Mouse (Mus musculus): ENCODE measurements around the gene Eml5.
A peak's percentile ranks its signal among the peaks of the same experiment; 100 is the strongest.

Eml5 gene

DNA sequence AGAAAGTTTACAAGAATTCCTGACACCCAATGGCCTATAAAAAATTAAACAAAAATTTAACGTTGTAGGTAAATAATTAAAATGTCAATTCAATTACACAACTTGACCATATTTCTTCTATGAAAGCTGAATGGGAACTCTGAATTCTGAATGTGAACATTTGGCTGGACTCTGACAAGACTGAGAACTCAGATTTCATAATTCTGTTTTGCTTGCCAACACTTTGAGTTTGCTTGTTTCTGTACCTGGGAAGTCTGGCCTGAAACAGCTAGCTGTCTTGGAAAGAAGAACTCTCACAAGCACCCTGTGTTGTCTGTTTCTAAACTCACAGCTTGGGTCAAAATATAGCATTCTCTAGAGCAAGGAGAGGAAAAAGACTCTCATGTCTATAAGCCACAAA, 67.4 kb downstream of the Eml5 start:
- no peak for DNase-seq

DNA sequence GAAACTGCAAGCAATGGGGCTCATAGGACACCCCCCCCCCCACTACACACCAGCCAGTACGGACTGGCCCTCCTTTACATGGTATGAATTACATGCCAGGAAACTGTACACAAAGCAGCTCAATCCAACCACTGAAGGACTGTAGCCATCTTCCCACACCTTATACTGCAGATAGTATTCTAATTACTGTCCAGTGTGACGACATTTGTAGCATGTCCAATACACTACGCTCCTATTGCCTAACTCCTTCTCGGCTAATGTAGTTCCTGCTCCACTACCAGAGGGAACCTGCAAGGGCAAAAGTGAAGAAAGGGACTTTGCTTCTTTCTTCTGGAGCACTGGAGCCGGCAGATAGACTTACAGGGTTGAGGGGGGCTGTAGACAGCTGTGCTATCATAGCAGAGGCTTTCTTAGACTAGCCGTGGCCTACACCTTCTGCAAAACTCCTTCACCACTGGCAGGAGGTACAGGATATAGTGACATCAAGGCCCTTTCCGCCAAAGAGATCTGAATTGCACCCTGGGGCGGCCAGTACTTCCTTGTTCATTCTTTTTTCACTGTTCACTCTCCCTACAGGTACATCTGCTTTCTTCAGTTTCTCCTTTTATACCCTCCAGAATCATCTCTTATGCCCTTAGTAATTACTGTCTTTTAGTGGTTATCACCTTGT, 68.2 kb downstream of the Eml5 start:
- DNase-seq: no peak

DNA sequence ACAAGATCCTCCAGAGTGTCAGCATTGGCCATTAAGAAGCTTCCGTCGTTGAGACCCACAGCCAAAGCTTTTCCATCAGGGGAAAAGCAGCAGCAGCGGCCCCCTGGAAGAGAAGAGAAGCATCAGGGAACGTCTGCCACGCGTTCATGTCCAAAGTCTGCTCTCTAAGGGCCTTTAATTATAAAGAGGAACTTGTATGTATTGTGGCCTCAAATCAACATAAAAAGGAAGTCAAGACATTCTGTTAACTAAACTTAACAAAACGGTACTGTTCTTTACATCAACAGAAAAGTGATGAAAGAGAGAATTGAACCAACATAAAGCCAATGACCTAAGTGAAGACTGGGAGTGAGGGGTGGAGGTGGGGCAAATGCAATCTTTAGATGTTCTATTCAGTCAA, 70.2 kb downstream of the Eml5 start:
- DNase-seq: no peak

DNA sequence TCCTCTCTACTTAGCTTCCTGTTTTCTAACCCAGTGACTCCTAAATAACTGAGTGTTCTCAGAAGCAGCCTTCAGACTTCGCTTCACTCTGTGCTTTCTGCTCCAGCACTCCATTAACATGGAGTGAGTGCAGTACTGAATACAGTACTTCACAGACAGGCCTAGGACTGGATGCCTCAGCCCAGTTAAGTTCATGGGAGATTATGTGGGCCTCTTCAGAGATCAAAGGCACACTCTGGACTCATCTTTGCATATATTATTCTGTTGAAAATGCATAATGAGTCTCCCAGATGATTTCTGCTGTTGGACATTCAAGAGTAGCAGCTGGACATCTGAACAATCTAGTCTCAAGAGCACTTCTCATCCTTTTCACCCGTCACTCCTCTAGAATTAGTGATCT, 80.5 kb downstream of the Eml5 start:
- no peak for DNase-seq

DNA sequence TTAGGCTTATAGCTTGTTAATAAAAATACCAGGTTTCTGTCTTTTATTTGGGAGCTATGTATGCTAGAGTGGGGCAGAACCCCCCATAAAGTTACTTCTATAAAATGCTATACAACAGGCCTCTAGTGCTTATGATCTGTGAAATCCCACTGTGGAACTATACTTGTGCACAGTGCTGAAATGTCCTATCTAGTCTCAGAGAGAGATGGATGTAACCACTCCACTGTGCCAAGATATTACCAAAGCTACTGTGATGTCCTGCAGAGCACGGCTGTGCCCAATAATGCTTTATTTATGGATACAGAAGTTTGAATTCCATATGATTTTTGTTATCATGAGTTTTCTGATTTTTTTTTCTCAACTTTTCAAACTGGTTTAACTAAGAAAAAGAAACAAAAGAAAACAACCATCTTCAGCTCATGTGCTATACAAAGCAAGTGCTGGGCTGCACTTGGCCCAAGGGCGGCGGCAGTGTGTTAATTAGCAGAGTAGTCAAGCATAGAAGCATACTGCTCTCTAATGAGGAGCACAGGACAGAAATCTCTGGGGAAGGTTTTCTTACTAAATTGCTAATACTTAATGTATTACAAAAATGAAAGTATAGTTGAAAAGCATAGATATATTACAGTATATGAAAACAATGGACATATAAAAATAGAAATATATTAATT, 97.1 kb downstream of the Eml5 start:
- DNase-seq: peak in 1 of 2 experiments; percentile 40

DNA sequence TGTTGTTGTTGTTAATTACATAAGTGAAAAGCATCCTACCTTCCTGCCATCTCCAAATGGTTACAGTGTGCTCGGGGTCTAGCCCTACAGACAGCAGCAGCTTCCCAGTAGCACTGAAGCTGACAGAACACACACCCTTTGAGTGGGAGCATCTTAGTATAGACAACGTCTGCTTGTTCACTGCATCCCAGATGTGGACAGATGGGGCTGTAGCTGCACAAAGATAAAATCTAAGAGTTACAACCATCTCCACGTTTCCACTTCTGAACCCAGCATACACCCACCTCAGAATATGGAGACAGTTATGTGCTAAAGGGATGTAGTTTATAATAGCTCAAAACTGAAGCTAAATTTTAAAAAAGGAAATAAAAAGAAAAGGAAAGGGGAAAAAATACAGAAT, 99.0 kb downstream of the Eml5 start:
- no peak for DNase-seq

DNA sequence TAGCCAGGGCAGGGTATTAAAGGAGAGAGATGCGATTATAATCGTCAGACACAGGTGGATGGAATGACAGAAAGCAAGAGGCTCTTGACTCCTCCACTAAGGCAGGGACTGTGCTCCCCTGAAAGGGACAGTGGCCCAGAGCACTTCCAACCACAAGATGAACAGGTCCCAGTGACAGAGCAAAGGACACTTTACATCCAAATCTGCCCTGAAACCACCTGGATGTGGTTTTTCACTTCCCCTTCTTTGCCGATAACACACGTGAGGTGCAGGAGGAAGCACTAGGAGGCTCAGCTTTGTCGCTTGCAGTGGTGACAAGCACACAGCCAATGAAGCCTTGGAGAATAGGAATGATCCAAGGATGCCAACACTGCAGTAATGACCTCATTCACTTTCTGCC, 101.0 kb downstream of the Eml5 start:
- DNase-seq: no peak

DNA sequence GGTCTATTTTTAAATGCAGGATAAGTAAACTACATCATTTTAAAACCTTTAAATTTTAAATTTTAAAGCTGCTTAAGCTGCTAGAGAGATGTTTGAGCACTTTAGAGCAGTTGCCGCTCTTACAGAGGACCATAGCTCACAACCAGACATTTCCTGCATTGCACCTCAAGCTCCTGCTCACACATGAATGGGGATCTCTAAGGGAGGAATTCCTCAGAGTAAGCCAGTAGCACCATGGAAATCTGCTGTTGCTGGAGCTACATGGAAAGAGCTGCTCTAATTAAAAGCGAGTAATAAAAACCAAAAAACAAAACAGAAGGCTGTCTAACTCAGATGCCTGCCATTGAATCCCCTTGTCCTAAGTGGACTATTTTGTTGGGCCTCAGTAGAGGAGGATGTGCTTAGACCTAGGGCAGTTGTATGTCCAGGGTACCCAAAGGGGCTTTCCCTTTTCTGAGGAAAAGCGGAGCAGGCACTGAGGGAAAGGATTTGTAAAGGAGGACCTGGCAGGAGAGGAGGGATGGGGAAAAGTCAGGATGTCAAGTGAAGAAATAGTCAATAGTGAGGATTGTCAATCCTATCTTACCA, 105.5 kb downstream of the Eml5 start:
- no peak for DNase-seq

DNA sequence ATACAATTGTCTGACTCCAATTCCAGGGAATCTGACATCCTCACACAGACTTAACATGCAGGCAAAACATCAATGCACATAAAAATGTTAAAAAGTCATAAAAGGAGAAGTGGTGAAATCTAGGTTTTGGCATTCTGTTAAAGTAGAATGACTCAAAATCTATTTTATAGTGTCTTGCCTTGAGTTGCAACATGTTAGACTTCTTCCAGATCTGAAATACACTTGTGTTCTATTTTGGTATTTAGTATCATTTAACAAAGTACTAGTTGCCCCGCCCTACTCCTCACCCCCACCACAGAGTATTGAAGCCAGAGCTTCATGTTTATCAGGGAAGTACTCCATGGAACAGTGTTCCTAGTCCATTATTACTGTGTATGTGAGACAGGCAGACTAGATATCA, 117.0 kb downstream of the Eml5 start:
- no peak for DNase-seq

DNA sequence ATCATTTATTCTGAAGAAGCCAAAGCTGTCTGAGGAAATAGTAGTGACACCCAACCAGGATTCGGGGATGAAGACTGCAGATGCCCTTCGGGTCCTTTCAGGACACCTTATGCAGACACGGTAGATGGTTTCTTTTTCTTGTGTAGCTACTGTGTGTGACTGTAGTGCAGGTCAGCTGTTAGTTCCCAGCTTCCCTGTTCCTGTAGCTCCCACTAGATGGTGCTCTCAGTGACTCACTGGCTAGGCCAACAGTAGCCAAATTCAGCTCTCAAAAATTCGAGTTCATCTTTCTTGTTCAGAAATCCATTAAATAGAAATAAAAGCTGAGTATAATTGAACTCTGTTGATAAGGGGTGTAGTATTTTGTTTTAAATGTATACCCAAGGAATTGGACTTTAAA, 122.1 kb downstream of the Eml5 start:
- peak; percentile 33 to 55 for DNase-seq

DNA sequence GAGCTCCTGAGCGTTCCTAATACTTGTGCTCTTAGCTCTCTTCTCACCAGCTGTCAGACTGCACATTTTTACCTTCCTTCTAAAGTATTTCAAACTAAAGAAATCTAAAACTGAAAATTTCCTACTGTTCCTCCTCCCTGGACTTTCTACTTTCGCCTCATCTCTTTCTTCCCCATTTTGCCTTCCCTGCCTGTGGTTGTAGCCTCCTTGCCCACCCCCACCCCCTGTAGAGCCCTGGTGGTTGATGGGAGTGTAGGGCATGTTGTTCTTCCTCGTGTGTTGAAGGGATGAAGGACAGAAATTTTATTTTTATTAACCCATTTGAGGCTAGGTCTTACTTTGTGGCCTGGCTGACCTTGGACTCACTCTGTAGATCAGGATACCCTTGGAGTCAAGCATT, 123.8 kb downstream of the Eml5 start:
- DNase-seq: no peak

DNA sequence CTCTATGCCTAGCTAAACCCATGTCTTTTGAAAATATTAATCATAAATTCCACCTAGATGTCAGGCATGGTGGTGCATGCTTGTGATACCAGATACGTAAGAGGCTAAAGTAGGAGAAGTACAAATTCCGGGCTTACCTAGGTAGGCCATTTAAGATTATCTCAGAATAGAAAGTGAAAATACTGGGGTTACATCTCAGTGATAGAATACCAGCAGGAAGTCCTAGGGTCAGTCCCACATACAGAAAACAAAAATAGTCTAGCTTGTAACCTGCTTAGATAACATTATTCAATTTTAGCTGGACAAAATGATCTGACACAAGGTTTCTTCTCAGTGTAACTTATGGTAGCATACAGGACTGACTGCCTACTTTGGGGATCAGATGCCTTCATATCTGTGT, 135.0 kb downstream of the Eml5 start:
- DNase-seq: no peak

DNA sequence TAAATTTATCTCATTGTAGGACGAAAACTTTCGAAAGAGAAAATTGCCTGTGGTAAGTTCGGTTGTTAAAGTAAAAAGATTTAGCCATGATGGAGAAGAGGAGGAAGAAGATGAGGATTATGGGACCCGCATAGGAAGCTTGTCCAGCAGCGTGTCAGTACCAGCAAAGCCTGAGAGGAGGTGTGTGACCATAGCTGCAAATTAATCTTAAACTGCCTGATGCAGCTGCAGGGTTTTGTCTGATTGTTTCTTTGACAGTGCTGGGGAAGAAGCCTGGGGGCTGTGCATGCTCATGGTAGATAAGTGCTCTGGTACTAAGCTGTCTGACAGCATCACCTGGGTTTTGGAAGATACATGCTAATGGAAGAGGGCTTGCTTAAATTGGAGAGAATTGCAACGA, 141.6 kb downstream of the Eml5 start:
- no peak for DNase-seq

DNA sequence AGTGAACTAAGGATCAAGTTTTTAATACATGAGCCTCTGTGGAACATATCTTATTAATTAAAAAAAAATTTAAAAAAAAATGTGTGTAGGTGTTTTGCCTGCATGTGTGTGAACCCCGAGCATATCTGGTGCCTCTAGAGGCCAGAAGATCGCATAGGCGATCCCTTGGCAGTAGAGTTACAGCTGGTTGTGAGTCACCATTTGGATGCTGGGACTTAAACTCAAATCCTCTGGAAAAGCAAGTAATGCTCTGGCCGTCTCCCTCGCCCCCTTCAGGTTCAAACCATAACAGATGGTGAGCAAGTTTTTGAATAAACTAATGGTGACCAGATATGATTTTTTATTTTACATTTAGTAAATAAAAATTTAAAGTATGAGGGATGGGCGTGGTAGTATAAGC, 143.6 kb downstream of the Eml5 start:
- no peak for DNase-seq

DNA sequence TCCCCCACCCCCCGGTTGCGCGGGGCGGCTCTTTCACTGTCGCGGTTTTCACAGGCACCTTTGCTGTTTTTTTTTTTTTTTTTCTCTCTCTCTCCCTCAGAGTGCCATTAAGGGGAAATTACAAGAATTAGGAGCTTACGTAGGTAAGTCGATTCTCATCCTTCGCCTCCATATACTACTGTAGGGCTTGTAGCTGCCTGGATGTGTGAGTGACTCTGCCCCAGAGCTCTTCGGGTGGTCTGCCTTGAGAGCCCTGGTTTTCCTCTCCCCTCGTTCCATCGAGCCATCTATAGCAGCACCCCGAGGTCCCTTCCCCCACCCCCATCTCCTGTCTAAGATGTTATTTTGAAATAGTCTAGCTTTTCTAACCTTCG, 153.9 kb downstream of the Eml5 start:
- DNase-seq: peak in 1 of 2 experiments; percentile 25

DNA sequence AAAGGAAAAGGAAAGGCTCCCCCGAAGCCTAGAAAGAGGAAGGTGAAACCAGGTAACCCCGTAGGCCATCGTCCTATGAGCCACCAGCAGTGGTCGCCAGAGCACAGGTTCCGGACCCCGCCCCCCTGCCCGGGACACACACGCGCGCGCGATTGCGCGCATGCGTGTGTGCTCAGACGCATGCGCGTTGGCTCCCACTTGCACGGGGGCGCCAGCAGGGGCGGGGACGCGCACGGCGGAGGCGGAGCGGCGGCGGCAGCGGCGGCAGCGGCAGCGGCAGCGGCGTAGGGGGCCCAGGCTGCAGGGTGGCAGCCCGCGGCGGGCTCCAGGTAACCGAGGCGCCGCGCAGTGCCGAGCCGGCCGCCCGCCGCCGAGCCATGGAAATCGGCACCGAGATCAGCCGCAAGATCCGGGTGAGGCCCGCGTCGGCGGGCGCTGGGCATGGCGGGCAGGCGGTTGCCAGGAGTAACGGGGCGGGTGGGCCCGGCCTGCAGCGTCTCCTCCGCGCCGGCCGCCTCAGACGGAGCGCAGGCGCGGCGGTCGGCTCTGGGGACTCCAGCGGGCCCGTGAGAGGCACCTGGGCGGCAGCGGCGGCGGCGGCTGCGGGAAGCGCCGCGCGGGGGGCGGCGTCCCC, 154.4 kb downstream of the Eml5 start, which contains the start of gene Zc3h14:
Zc3h14 (plus strand) TSS at position 219 of the 634 bp plus-strand sequence.
- DNase-seq: peak; percentile 94 to 98

DNA sequence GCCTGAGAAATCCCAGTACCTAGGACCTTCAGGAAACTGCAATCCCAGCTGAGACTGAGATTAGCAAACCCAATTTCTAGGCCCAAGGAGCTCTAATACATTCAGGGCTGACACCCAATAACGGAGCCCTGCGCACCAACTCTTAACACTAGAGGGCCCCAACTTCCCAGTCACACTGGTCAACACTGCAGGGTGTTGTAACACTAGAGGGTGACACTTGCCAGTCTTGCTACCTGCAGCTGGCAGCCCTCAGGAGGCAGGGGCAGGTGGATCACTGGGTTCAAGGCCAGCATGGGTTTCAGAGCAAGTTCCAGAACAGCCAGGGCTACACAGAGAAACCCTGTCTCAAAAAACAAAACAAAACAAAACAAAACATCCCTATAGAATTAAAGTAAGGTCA, 155.2 kb downstream of the Eml5 start:
- DNase-seq: peak in 1 of 2 experiments; percentile 46

DNA sequence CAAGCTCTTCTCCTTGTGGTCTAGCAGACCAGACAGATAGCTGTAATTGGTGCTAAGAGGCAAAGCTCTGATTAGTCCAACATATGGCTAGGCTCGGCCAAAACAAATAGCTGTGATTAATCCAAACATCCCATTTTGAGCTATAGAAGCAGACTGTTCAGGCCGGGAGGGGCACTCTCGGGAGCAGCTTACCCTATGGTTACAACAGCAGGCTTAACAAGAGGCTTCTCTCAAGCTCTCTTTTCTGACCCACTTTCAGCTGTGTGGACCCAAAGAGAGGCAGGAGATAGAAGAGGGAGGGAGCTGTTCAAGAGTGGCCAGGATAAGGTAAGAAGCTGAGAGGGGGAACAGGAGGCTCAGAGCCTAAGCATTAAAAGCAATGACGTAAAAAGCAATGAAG, 155.7 kb downstream of the Eml5 start:
- no peak for DNase-seq

DNA sequence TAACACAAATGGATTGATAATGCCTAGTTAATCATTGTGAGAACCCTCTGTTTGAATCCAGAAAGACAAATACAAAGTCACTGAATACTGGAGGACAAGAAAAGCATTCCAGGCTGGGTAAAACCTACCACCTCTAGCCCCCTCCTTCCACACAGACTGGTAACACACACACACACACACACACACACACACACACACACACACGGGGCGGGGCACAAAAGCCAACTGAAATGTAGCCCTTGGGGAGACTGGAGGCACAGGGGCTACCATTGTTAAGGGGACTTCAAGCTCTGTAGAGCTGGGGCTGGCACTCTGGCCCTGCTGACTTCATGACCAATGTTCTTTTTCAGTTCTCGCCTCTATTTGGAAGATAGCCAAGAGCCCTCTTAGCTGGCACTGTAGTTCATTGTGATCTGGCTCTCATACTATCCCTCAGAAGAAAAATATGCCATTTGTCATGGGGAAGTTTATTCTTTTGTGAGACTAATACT, 160.2 kb downstream of the Eml5 start:
- DNase-seq: no peak

DNA sequence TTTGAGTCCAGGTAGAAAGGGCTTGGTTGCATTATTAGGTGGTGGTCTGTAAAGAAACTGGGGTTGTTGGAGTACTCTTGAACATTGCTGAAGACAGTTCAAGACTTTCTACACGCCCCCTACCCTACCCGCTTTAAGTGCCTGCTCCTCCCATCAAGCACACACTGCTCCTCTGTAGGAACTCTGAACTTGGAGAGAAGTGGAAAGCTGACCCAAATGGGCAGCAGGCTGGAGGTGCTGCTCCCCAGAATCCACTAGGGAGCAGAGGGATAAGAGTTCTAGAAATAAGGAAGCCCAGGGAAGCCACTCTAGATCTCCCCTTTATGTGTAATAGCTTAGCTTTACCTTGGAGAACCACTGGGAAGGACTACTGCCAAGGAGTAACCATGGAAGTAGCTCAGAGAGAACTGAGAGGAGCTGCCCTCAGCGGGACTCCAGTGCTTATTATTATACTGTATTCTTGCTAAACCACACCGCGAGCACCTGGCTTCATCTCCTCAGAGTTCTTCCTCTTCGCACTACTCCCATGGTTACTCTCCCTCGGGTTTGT, 163.4 kb downstream of the Eml5 start:
- DNase-seq: no peak

DNA sequence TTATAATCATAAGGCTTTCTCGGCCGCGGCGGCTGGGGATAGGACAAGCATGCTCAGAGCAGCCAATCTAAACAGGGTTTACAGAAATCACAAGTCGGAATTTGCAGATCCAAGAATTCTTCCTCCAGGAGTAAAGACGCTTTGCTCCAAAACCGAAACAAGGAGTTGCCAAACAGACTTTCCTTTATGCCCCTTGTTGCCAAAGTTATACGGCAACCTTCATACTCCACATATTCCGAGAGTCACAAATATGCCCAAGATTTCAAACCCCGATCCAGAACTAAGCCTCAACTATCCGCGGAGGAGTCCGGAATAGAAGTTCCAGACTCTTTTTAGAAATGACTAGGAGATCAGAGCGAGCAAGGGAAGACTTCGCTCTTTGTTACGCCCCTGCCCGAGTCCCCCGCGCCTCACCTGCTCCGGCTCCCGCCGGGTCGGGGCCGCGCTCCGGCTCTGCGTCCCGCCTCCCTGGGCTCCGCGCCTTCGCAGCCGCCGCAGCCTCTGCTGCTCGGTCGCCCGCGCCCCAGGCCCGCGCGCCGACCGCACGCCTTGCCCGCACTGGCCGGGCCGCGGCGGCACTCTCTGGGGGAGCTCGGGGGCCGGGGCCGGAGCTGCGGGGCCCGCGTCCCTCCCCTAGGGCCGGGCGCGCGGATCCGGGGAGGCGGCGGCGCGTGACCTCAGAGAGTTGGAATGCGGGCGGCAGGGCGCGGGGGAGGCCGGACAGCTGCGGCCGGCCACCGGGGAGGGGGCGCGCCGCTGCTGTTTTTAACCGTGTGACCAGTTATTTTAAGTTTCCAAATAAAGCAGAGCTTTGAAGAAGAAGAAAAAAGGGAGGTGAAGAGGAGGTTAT, 164.1 kb downstream of the Eml5 start, which contains the start of gene Ptpn21:
Ptpn21 (minus strand) TSS at position 455 of the 850 bp plus-strand sequence.
- peak; percentile 67 to 79 for DNase-seq

Measured in cerebellum, postnatal 25 days (tissue).